Mouse (Mus musculus) C2C12 (cell line): Measurements from ENCODE around the gene Cxcr4.

Experiments
- CTCF ChIP-seq: IDR thresholded peaks from one replicate; pipeline ENCODE4 v1.5.1; 2011; ENCODE audit not compliant: control insufficient read depth, insufficient read depth, insufficient read length
- MAX ChIP-seq: IDR thresholded peaks from one replicate; pipeline ENCODE4 v1.6.1; 2011; ENCODE audit warnings: mild to moderate bottlenecking, control low read depth

DNA sequence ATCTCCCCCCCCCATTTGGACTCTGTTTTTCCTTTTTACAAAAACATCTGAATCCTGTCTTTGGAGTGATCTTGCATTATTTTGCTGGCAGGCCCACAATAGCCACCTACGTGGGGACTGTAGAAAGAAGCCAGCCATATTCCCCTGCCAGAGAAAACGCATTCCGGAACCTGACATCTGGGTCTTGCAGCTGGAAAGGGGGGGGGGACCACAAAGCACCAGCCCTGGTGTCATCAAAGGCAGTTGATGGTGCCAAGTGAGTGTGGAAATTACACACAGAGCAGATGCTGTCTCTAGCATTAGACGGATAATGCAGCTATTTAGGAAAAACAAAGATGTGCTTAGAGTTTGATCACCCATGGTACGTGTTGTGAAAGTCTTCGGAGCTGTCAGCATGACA, 46.4 kb downstream of the Cxcr4 start:
- TF ChIP-seq CTCF (no peak), MAX (no peak)
